Mouse (Mus musculus) kidney, adult 2 months (tissue): ENCODE measurements around the gene Mdn1. TPM values are rescaled to one million over a fixed set of nuclear protein-coding genes. Genes with fewer than 3 reads are reported as not detected.

ENCODE experiments used
- DNase-seq: peaks from one replicate; pipeline ENCODE4 v3.0.0; 2021
- H3K27ac ChIP-seq: fragments of 200-500 bp; 2 replicates; pipeline ENCODE4 v1.5.1; 2012; ENCODE audit warnings: low read depth, low read length, control low read depth, inconsistent platforms; ENCODE audit not compliant: insufficient read depth
- H3K27me3 ChIP-seq: fragments of 200-500 bp; replicated peaks from 2 replicates; pipeline ENCODE4 v1.6.1; 2012; ENCODE audit warnings: mild to moderate bottlenecking, moderate library complexity, low read length, inconsistent platforms; ENCODE audit not compliant: control insufficient read depth, insufficient read depth
- H3K36me3 ChIP-seq: fragments of 200-500 bp; 2 replicates; pipeline ENCODE4 v1.6.1; 2012; ENCODE audit warnings: mild to moderate bottlenecking, moderate library complexity, low read length, inconsistent platforms; ENCODE audit not compliant: control insufficient read depth, insufficient read depth
- H3K4me1 ChIP-seq: fragments of 200-500 bp; 2 replicates; pipeline ENCODE4 v1.6.1; 2011; ENCODE audit warnings: low read length; ENCODE audit not compliant: control insufficient read depth, insufficient read depth
- H3K4me3 ChIP-seq: fragments of 200-500 bp; 2 replicates; pipeline ENCODE4 v1.5.1; 2011; ENCODE audit warnings: mild to moderate bottlenecking, low read depth, low read length, control low read depth; ENCODE audit not compliant: insufficient read depth
- CTCF ChIP-seq: fragments of 200-500 bp; conservative IDR thresholded peaks from 2 replicates; pipeline ENCODE4 v1.5.1; 2011; ENCODE audit warnings: low read depth, mild to moderate bottlenecking, control low read depth, low read length, moderate library complexity, mixed read lengths; ENCODE audit not compliant: insufficient read depth, insufficient read length
- POLR2A ChIP-seq: fragments of 200-500 bp; IDR thresholded peaks from one replicate; pipeline ENCODE4 v1.6.1; 2011; ENCODE audit warnings: low read depth, low read length, control low read depth
- WGBS: fragments of 180-500 bp; shearing (Covaris S2); methylation state at CpG from one replicate; pipeline ENCODE4 v1.1.7; 2018; 5-methylcytosine and 5-hydroxymethylcytosine counted together
- polyA plus RNA-seq: library from polyadenylated mRNA; depleted of rRNA; stranded (reverse); fragments of >200 nt; gene quantifications from 2 replicates; pipeline ENCODE4 v1.2.3, GENCODE M21; 2012

Mdn1 gene
- polyA plus RNA-seq, 1 experiment, result 6.5 TPM

DNA sequence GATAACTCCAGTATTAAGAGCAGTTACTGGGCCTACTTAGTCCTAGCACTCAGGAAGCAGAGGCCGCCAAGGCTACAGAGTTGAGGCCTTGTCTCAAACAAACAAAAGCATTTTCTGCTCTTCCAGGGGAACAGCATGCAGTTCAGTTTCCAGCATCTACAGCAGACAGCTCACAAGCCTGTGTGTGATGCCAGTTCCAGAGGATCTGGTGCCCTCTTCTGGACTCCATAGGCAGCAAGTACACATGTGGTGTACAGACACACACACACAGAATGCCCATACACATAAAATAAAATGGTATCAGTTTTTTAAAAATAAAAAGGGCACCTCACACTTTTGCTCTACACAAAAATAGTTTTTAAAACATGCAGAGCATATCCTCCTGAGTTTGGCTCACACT lies 11.4 kb downstream of the Mdn1 start:
- H3K27ac ChIP-seq, result no peak overlapping the region
- no peak for DNase-seq
- no peaks in the 10 kb centered on the region; the same call in 1 of the 2 replicates for H3K36me3 ChIP-seq
- no peaks in the 10 kb centered on the region for H3K4me1 ChIP-seq
- TF ChIP-seq CTCF (peak; percentile 42), POLR2A (no peak)
- 92% methylated on average over 1 of the region's 1 CpGs for WGBS
- H3K4me3 ChIP-seq, result no peak overlapping the region
- no peaks in the 10 kb centered on the region for H3K27me3 ChIP-seq

DNA sequence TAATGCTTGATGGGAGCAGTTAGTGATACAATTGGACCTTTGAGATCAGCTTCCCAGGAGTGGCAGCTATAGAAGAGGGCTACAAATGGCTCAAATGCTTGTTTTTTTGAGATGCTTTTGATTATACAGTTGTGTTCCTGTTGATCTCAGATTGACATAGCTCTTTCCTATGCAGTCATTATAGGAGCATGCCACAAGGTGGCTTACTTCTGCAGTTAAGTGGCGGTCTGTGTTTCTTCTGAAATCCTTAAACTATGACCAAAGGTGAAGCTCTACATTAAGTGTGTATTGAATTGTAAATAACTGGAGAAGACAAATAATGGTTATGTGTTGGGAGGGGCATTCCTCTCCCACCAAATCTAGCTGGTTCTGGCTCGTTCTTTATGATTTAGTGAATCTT lies 12.9 kb downstream of the Mdn1 start:
- WGBS, result 78% methylated on average over 2 of the region's 2 CpGs
- TF ChIP-seq POLR2A (no peak), CTCF (no peak)
- H3K4me1 ChIP-seq, result no peaks in the 10 kb centered on the region
- no peak overlapping the region for H3K4me3 ChIP-seq
- H3K36me3 ChIP-seq, result no peaks in the 10 kb centered on the region; the same call in 1 of the 2 replicates
- H3K27me3 ChIP-seq, result no peaks in the 10 kb centered on the region
- no peak for DNase-seq
- H3K27ac ChIP-seq, result no peak overlapping the region

DNA sequence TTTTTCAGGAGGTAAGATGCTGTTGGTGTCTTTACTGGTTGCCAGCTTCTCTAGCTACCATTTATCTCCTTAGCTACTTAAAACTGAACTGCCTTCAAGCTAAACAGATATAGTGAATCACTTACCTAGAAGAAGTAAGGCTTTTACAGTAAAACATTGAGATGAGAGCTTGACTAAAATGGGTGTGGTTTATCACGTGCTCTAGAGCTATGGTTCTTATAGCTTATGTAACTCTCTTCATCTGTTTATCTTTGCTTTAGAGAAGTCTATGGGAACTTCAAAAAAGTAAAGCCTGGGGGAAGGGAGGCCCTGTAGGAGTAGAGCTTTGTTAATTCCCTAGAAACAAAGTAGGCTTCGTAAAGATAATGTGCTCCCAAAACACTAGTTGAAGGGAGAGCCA lies 17.1 kb downstream of the Mdn1 start:
- no peak for TF ChIP-seq CTCF
- Histone ChIP-seq H3K27ac (no peak overlapping the region), H3K27me3 (no peaks in the 10 kb centered on the region), H3K4me1 (no peaks in the 10 kb centered on the region), H3K4me3 (no peak overlapping the region), H3K36me3 (peaks cover 1% of the 10 kb centered on the region)
- 88% methylated on average over 2 of the region's 2 CpGs for WGBS
- no peak for DNase-seq

DNA sequence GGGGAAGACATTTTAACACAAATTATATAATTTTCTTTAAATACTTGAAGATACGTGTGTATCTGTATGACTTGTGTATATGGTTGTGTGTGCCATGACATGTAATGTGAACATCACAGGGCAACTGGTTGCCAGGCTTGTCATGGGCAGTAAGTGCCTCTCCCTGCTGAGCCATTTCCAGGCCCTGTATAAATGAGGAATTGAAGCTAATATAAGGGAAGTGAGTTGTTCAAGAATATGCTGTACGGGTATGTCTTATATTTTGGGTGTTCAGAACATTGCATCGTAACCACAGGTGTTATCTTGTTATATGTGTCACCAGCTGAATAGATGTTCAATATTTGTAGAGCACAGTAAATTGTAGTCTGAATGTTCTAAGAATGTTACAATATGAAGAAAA lies 20.6 kb downstream of the Mdn1 start:
- Histone ChIP-seq H3K4me1 (peaks cover 3% of the 10 kb centered on the region; the same call in 1 of the 2 replicates), H3K36me3 (peaks cover 1% of the 10 kb centered on the region), H3K27ac (no peak overlapping the region), H3K27me3 (no peaks in the 10 kb centered on the region), H3K4me3 (no peak overlapping the region)
- TF ChIP-seq CTCF, result no peak
- no peak for TF ChIP-seq POLR2A
- WGBS, result 92% methylated on average over 3 of the region's 3 CpGs
- DNase-seq, result no peak

DNA sequence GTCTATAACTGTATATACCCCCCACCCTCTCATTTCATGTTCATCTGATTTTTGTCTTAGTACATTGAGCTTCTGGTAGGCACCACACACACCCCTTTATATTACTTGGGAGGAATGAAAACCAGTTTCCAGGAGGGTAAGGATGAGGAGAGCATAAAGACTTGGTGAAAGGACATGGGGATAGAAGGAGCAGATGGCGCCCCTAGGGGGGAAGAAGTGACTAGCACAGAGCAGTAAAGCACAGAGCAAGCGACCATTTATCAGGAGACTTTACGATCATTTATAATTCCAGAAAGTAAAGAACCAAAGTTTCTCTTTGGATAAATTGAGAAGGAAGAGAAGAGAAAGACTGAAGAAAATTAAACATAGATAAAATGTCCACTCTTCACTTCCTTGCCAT lies 23.9 kb downstream of the Mdn1 start:
- TF ChIP-seq CTCF, result no peak
- no peak for TF ChIP-seq POLR2A
- DNase-seq, result no peak
- peaks cover 3% of the 10 kb centered on the region; the same call in 1 of the 2 replicates for H3K4me1 ChIP-seq
- peaks cover 3% of the 10 kb centered on the region for H3K36me3 ChIP-seq
- H3K4me3 ChIP-seq, result no peak overlapping the region
- no peak overlapping the region for H3K27ac ChIP-seq
- H3K27me3 ChIP-seq, result no peaks in the 10 kb centered on the region
- WGBS, result 84% methylated on average over 3 of the region's 3 CpGs

DNA sequence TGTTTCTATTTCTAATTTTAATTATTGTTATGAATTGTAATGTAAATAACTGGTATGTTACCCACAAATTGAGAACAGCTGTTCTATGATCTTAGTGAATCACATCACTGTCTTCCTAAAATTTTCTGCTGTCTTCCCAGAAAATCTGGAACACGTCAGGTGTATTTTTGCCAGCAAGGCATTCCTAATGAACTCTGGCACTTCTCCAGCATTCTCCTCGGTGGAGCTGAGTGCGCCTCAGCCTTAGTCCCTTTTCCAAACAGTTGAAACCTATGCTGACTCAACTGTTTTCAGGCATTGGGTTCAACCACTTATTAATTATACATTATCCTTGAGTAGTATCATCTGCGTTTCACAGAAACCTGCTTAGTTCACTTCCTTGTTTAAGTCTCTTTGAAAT lies 25.6 kb downstream of the Mdn1 start:
- Histone ChIP-seq H3K4me1 (peaks cover 3% of the 10 kb centered on the region; the same call in 1 of the 2 replicates), H3K4me3 (no peak overlapping the region), H3K27ac (no peak overlapping the region), H3K27me3 (no peaks in the 10 kb centered on the region), H3K36me3 (peaks cover 1% of the 10 kb centered on the region)
- peak; percentile 75 for DNase-seq
- WGBS, result 45% methylated on average over 4 of the region's 4 CpGs
- TF ChIP-seq POLR2A (no peak), CTCF (no peak)

DNA sequence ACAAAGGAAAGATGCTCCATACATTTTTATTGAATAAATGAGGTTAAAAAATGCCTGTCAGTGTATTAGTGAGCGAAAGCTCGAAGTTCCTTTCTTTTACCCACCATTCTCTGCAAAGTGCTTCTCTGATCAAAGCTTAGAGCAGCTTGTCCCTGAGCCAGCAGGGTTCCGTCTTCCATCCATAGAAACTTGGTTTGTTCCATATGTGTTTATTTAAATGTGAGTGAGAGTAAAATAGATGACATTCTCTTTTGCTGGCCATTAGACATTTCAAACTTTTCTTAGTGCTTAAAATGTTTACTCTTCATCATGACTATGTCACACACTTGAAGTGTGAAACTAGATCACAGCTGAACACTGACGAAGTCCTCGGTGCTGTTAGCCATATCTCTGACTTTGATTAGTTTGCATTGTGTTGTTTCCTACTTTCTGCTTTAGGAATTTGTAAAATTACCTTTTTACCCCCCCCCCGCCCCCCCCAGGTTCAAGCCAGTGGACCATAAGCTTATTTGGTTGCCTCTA lies 26.2 kb downstream of the Mdn1 start:
- Histone ChIP-seq H3K4me1 (peaks cover 3% of the 10 kb centered on the region; the same call in 1 of the 2 replicates), H3K27me3 (no peaks in the 10 kb centered on the region), H3K36me3 (peaks cover 1% of the 10 kb centered on the region), H3K27ac (no peak overlapping the region), H3K4me3 (no peak overlapping the region)
- no peak for DNase-seq
- 87% methylated on average over 6 of the region's 6 CpGs for WGBS
- no peak for TF ChIP-seq CTCF
- TF ChIP-seq POLR2A, result no peak
